Mouse (Mus musculus): ENCODE results near the gene Bmyc.

DNA sequence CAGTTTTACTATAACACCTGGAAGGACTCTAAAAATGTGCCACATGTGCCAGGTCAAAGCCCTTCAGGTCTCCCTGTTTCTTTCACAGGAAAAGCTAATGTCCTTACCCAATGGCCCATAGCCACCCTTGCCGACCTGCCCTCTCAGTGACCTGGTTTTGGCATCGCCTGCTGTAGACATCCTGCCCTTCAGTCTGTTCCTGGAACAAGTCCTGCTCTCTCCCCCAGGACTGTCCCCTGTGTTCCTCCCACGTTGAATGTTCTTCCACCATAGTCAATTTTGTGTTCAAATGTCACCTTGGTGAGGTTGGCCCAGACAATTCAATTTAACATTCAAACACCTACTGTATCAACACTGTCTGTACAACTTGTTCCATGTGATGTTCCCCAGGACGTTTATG, 9.6 kb upstream of the Bmyc start:
- TF ChIP-seq POLR2A (IDR thresholded peaks at IDR 0.05; ENCODE audit: extremely low read depth, insufficient read depth, low read length): no peak
- TF ChIP-seq CTCF (IDR thresholded peaks at IDR 0.05; ENCODE audit: extremely low read depth, insufficient read depth, low read length): no peak

Data from cortical plate, adult 2 months (tissue).